Mouse (Mus musculus): ENCODE measurements at regions not wholly inside any gene's neighbourhood (a gene's known extent, or its start where the extent isn't known, plus 50 kb on each side); places are given as distances from the start of the nearest gene placed in this dataset.

DNA sequence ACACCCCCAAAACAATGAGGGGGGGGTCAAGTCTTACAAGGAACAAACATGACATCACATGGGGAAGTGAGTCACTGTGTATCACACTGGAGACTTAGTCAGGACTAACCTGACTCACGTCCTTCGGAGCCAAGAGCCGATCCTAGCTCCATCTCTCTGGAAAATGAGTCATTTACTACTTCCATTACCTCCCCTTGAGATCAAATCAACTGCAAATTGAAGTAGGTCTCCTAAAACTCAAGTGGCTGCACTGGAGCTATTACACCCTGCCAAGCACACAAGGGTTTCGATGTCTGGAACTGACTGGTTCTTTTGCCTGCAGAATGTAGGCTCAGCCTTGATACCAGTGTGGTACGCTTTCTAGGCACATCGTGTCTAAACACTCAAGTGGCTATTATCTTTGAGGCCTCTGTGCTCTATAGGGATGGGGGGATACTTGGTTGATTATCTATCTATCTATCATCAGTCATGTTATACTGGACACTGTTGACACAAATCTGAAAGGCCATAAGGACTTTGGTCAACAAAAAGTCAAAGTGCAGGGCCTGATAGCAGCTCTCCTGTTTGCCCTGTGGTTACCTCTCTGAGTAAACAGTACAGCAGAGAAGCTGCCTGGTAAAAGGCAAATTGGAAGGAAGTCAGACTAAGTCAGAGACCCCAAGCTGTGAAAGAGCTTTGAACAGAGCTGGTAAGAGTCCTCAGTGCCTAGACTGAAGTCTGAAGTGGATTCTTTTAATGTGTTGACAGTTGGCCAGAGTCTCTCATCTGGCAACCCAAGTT lies 167.5 kb upstream of the Jmjd1c start:
- no peak for TF ChIP-seq CTCF (IDR thresholded peaks at IDR 0.05; ENCODE audit: control insufficient read depth, insufficient read depth, low read length)
- no peak for TF ChIP-seq POLR2A (IDR thresholded peaks at IDR 0.05; ENCODE audit: borderline replicate concordance, control insufficient read depth, low read depth, low read length)

Data from bone marrow, adult 2 months (tissue).